Mouse (Mus musculus) MN1 (cell line): Measurements from ENCODE around the gene Ralgapa2.

Experiments
- DNase-seq: peaks from one replicate; pipeline ENCODE4 v3.0.0-alpha.2; 2016; ENCODE audit warnings: low spot score

Ralgapa2 gene

GRCm38 (mm10) chr2:146302094-146302699, 209.9 kb downstream of the Ralgapa2 start:
- no peak for DNase-seq

- no peak for DNase-seq
Observed at GRCm38 (mm10) chr2:146300500-146301020, 211.6 kb downstream of the Ralgapa2 start.

GRCm38 (mm10) chr2:146299841-146300460, 212.2 kb downstream of the Ralgapa2 start:
- DNase-seq = no peak

GRCm38 (mm10) chr2:146293538-146293937, 218.6 kb downstream of the Ralgapa2 start:
- no peak for DNase-seq

- DNase-seq = peak; percentile 62
Observed at GRCm38 (mm10) chr2:146290871-146291637, 221.1 kb downstream of the Ralgapa2 start.

- DNase-seq = no peak
Observed at GRCm38 (mm10) chr2:146290366-146290765, 221.8 kb downstream of the Ralgapa2 start.

GRCm38 (mm10) chr2:146289394-146289793, 222.8 kb downstream of the Ralgapa2 start:
- no peak for DNase-seq

- DNase-seq = no peak
Observed at GRCm38 (mm10) chr2:146288326-146288725, 223.8 kb downstream of the Ralgapa2 start.

GRCm38 (mm10) chr2:146287531-146287930, 224.6 kb downstream of the Ralgapa2 start:
- DNase-seq = no peak

GRCm38 (mm10) chr2:146281346-146281745, 230.8 kb downstream of the Ralgapa2 start:
- DNase-seq = no peak

GRCm38 (mm10) chr2:146280921-146281274, 231.2 kb downstream of the Ralgapa2 start:
- no peak for DNase-seq

GRCm38 (mm10) chr2:146280221-146280920, 231.8 kb downstream of the Ralgapa2 start:
- no peak for DNase-seq

GRCm38 (mm10) chr2:146279430-146280220, 232.5 kb downstream of the Ralgapa2 start:
- DNase-seq = no peak

- peak; percentile 41 for DNase-seq
Observed at GRCm38 (mm10) chr2:146278381-146278780, 233.8 kb downstream of the Ralgapa2 start.

GRCm38 (mm10) chr2:146266539-146266938, 245.6 kb downstream of the Ralgapa2 start:
- no peak for DNase-seq

GRCm38 (mm10) chr2:146265045-146265444, 247.1 kb downstream of the Ralgapa2 start:
- DNase-seq = peak; percentile 29

GRCm38 (mm10) chr2:146262966-146263365, 249.2 kb downstream of the Ralgapa2 start:
- DNase-seq = no peak

GRCm38 (mm10) chr2:146262215-146262614, 249.9 kb downstream of the Ralgapa2 start:
- DNase-seq = peak; percentile 60

- no peak for DNase-seq
Observed at GRCm38 (mm10) chr2:146261146-146261545, 251.0 kb downstream of the Ralgapa2 start.

- no peak for DNase-seq
Observed at GRCm38 (mm10) chr2:146259787-146260560, 252.2 kb downstream of the Ralgapa2 start.
